Mouse (Mus musculus) lung, embryonic 15.5 days (tissue): ENCODE results near the gene Snx14. TPM values are rescaled to one million over a fixed set of nuclear protein-coding genes. Genes with fewer than 3 reads are reported as not detected.

Source experiments
- ATAC-seq: fragments of 200-750 bp; cut with Nextera tagmentation; 2 replicates; pipeline ENCODE4 v1.8.0; 2017; ENCODE audit warnings: moderate number of reproducible peaks, borderline replicate concordance; ENCODE audit not compliant: low FRiP score, low TSS enrichment; ENCODE audit errors: extremely low read depth
- H3K27ac ChIP-seq: fragments of 300-500 bp; sonication (generic); 2 replicates; pipeline ENCODE4 v1.5.1; 2015; ENCODE audit warnings: moderate library complexity, mild to moderate bottlenecking, inconsistent platforms
- H3K27me3 ChIP-seq: fragments of 300-500 bp; sonication (generic); 2 replicates; pipeline ENCODE4 v1.6.1; 2015; ENCODE audit warnings: inconsistent platforms
- H3K36me3 ChIP-seq: fragments of 300-500 bp; sonication (generic); 2 replicates; pipeline ENCODE4 v1.6.1; 2015; ENCODE audit warnings: inconsistent platforms
- H3K4me1 ChIP-seq: fragments of 300-500 bp; sonication (generic); 2 replicates; pipeline ENCODE4 v1.6.1; 2015; ENCODE audit warnings: inconsistent platforms
- H3K4me2 ChIP-seq: fragments of 300-500 bp; sonication (generic); 2 replicates; pipeline ENCODE4 v1.6.1; 2015; ENCODE audit warnings: inconsistent platforms, mild to moderate bottlenecking, moderate library complexity
- H3K4me3 ChIP-seq: fragments of 300-500 bp; sonication (generic); 2 replicates; pipeline ENCODE4 v1.5.1; 2015; ENCODE audit warnings: mild to moderate bottlenecking, inconsistent platforms
- H3K9ac ChIP-seq: fragments of 300-500 bp; sonication (generic); 2 replicates; pipeline ENCODE4 v1.6.1; 2015; ENCODE audit warnings: inconsistent platforms
- H3K9me3 ChIP-seq: fragments of 300-500 bp; sonication (generic); 2 replicates; pipeline ENCODE4 v1.6.1; 2016; ENCODE audit warnings: inconsistent platforms
- WGBS: fragments of 180-500 bp; shearing (Covaris S2); methylation state at CpG from one replicate; pipeline ENCODE4 v1.1.7; 2015; 5-methylcytosine and 5-hydroxymethylcytosine counted together
- polyA plus RNA-seq: library from polyadenylated mRNA; unstranded; fragments of >200 nt; fragmentation: Nextera tagmentation; extraction: Ambion mirVana; gene quantifications from 2 replicates; pipeline ENCODE4 v1.2.1, GENCODE M21; 2015

Gene Snx14
- polyA plus RNA-seq, 1 experiment from 2014 or later: 27.5 TPM

DNA sequence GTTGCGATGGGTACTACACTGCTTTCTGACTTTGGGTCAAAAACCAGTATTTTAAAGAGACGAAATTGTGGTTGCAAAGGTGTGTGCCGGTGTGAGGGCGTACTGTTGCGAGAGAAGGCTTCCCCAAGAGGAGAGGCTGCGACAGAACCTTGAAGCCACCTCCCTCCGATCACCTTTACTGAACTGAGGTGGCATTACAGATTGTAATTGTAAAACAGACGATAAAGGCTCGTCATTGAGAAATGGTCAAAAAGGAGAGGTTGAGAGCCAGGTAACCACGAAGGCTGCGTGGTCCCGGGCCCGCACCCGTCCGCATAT is 562 bp downstream of the Snx14 start:
- H3K4me3 ChIP-seq: peak overlapping the region; percentile 68
- no peaks in the 10 kb centered on the region for H3K27me3 ChIP-seq
- 0 out of 2 replicates have a peak, but pooled peaks cover 8% of the 10 kb centered on the region for H3K4me1 ChIP-seq
- no peaks in the 10 kb centered on the region for H3K9me3 ChIP-seq
- ATAC-seq: peak; percentile 1; the same call in 1 of the 2 replicates
- H3K4me2 ChIP-seq: peak overlapping the region; percentile 87
- peak overlapping the region; percentile 93 for H3K27ac ChIP-seq
- 0 out of 2 replicates have a peak, but pooled peaks cover 3% of the 10 kb centered on the region for H3K36me3 ChIP-seq
- H3K9ac ChIP-seq: peak overlapping the region; percentile 71
- WGBS: 1% methylated on average over 15 of the region's 15 CpGs

DNA sequence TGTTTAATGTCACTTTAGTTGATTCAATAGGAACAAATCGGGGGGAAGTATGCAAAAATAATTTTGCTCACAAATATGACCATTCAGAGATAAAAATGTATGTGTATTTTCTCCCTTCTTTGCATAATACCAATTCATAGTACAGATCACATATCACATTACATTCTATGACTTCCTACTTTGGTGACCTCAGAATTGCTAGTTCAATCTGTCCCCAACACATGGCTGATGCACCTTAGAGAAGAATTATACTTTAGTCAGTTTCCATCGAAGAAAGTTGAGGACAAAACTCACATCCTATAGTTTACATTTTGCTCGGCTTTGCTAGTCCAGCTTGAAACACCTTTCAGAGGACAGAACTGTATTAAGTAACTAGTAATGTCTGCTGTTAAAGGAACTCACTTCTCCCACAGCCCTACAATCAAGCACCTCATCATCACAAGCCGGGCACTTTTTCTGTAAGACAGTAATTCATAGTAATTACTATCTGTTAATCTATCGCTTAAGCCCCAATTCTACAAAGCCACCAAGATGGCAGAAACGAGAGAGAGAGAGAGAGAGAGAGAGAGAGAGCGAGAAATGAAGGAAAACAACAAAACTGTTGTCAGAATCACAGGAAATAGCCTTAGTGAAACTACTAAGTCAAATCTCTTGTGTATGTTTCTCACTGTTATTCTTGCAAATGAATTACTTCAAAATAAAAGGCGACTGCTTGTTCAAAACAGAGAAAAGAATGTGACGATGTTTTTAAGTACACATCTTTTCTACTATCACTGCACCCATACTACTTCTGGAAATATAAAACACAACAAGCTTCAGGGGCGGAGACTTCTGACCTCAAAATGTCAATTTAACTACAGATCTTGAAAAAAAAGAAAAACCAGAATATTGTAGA is 1.2 kb downstream of the Snx14 start:
- Histone ChIP-seq H3K27me3 (no peaks in the 10 kb centered on the region), H3K9ac (peak overlapping the region; percentile 71), H3K4me2 (peak overlapping the region; percentile 87), H3K27ac (peak overlapping the region; percentile 93; the same call in 1 of the 2 replicates), H3K4me3 (peak overlapping the region; percentile 68), H3K4me1 (0 out of 2 replicates have a peak, but pooled peaks cover 8% of the 10 kb centered on the region), H3K36me3 (0 out of 2 replicates have a peak, but pooled peaks cover 3% of the 10 kb centered on the region), H3K9me3 (no peaks in the 10 kb centered on the region)
- WGBS: 42% methylated on average over 10 of the region's 10 CpGs
- ATAC-seq: no peak

DNA sequence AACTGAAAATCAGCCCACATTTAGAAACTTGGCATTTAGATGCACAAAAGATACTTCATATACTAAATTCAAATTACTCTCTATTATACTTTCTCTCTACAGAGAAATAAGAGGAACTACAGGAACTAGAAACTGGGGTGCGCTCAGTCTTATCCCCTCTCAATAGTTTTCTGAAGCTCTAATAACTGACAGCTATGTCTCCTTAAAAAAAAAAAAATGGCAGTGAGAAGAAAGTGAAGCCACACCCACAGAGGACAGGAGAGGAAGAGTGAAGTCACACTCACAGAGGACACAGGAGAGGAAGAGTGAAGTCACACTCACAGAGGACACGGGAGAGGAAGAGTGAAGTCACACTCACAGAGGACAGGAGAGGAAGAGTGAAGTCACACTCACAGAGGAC is 14.4 kb downstream of the Snx14 start:
- Histone ChIP-seq H3K9me3 (no peaks in the 10 kb centered on the region), H3K4me1 (no peaks in the 10 kb centered on the region), H3K9ac (no peak overlapping the region), H3K27ac (no peak overlapping the region), H3K27me3 (no peaks in the 10 kb centered on the region), H3K4me3 (no peak overlapping the region), H3K36me3 (peaks cover 9% of the 10 kb centered on the region), H3K4me2 (no peak overlapping the region)
- 85% methylated on average over 2 of the region's 2 CpGs for whole genome bisulfite sequencing
- no peak for ATAC-seq

DNA sequence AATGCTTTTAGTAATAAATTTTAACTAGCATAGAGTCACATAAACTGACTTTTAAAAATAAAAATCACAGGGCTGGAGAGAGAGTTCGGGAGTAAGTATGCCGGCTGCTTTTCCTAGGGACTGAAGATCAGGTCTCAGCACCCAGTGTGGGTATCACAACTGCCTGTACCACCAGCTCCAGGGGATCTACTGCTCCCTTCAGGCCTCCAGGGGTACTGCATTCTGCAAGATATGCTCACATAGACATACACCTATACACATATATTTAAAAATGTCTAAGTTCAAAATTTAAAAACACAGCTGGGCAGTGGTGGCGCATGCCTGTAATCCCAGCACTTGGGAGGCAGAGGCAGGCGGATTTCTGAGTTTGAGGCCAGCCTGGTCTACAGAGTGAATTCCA is 16.3 kb downstream of the Snx14 start:
- Histone ChIP-seq H3K36me3 (peaks cover 9% of the 10 kb centered on the region), H3K9me3 (no peaks in the 10 kb centered on the region), H3K9ac (no peak overlapping the region), H3K27me3 (no peaks in the 10 kb centered on the region), H3K4me2 (no peak overlapping the region), H3K27ac (no peak overlapping the region), H3K4me1 (no peaks in the 10 kb centered on the region), H3K4me3 (no peak overlapping the region)
- 97% methylated on average over 4 of the region's 4 CpGs for WGBS
- no peak for ATAC-seq

DNA sequence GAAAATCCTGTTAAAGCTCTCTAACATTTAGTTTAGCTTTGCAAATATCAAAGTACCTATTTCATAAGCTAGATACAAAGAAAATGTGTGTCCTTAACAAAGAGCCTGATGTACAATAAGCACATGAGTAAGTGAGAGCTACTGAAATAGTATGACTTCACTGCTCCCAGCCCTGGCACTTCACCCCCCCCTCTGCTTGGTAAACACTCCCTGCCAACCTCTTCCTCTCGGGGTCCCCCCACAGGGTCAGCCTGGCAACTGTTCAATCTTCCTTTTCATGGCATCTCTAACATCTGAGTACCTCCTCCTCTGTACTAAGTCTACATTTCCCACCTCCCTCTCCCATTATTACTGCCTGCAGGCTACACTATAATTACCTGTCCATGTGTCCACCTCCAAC is 22.0 kb downstream of the Snx14 start:
- no peak overlapping the region for H3K4me2 ChIP-seq
- WGBS: 30% methylated on average over 1 of the region's 1 CpGs
- ATAC-seq: peak; percentile 59; the same call in 1 of the 2 replicates
- no peaks in the 10 kb centered on the region for H3K9me3 ChIP-seq
- H3K4me3 ChIP-seq: no peak overlapping the region
- no peaks in the 10 kb centered on the region for H3K4me1 ChIP-seq
- 0 out of 2 replicates have a peak overlapping the region, but pooled peaks have one; percentile 26 for H3K27ac ChIP-seq
- no peaks in the 10 kb centered on the region for H3K27me3 ChIP-seq
- H3K36me3 ChIP-seq: no peaks in the 10 kb centered on the region; the same call in 1 of the 2 replicates
- no peak overlapping the region for H3K9ac ChIP-seq

DNA sequence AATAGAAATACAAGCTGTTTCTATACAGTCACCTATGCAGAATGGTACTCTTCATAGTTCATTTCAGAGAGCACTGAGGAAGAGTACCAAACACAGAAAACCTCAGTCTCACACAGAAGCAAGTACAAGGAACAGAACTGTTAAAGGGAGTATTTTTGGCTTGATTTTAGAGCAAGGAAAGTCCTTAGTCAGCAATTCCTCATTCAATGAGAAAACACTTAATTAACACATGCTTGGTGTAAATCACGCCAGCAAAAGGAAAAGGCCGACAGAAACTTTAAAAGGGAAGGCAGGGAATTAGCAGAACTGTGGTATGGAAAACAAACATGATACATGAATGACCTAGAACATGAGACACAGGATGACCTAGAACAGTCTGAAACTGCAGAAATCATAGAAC is 28.8 kb downstream of the Snx14 start:
- Histone ChIP-seq H3K4me3 (no peak overlapping the region), H3K9ac (no peak overlapping the region), H3K27me3 (no peaks in the 10 kb centered on the region), H3K4me2 (no peak overlapping the region), H3K27ac (no peak overlapping the region), H3K36me3 (no peaks in the 10 kb centered on the region), H3K9me3 (no peaks in the 10 kb centered on the region), H3K4me1 (no peaks in the 10 kb centered on the region)
- 85% methylated on average over 2 of the region's 2 CpGs for WGBS
- ATAC-seq: no peak

DNA sequence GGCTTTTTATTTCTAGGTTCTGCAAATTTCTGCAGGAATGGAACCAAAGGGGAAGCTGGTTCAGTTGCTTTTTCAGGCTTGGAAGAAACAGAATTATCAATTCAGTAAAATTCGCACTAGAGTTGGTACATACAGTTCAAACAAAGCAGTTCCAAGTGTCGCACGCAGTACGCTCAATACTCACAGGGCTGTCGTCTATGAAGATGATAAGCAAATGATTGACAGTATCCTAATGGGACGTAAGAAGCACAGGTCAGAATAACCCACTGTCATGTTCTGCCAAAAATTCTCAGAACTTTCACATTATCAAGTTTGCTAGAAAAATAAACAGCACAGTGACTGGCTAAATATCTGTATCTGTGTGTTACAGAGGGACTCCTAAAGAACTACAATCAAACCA is 34.2 kb downstream of the Snx14 start:
- Histone ChIP-seq H3K4me2 (peak overlapping the region; percentile 16), H3K27ac (no peak overlapping the region), H3K9ac (no peak overlapping the region), H3K4me3 (no peak overlapping the region), H3K9me3 (no peaks in the 10 kb centered on the region), H3K36me3 (no peaks in the 10 kb centered on the region), H3K27me3 (no peaks in the 10 kb centered on the region), H3K4me1 (no peaks in the 10 kb centered on the region)
- WGBS: 63% methylated on average over 6 of the region's 6 CpGs
- no peak for ATAC-seq

DNA sequence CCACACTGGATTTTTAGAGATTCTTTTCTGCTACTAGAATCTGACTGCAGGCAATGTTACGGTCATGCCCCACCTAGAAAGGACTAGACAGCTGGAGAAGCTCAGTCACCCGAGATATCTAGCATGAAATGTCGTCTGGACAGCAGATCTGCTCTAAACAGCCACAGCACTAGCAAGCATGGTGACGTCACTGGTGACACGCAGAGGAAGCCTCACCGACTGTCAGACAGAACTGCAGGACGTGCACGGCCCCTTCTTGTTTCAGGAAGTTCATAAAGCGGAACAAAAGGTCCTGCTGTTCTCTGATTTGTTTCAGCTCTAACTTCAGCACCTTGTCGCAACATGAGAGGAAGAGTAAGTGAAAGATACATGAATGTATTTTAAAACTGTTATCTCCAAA is 34.7 kb downstream of the Snx14 start:
- peak overlapping the region; percentile 16 for H3K4me2 ChIP-seq
- H3K9ac ChIP-seq: no peak overlapping the region
- peak; percentile 84; the same call in 1 of the 2 replicates for ATAC-seq
- H3K4me1 ChIP-seq: no peaks in the 10 kb centered on the region
- no peaks in the 10 kb centered on the region for H3K27me3 ChIP-seq
- H3K36me3 ChIP-seq: no peaks in the 10 kb centered on the region
- no peak overlapping the region for H3K27ac ChIP-seq
- no peak overlapping the region for H3K4me3 ChIP-seq
- 50% methylated on average over 10 of the region's 10 CpGs for WGBS
- H3K9me3 ChIP-seq: no peaks in the 10 kb centered on the region

DNA sequence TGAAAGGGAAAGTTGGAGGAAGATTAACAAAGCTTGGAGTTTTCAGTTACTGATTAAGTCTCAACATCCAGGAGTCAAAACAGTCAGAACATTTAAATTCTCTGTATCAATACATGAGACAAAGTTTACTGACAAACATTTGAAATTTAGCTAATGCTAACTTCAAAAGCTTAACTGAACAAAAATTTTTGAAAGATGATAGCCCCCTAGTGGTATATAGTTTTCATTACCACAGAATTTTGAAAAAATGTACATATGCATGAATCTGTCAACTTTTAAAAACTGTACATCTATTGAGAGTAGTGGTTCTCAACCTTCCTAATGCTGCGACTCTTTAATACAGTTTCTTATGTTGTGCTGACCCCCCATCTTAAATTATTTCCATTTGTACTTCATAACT is 40.3 kb downstream of the Snx14 start:
- peaks cover 20% of the 10 kb centered on the region for H3K36me3 ChIP-seq

DNA sequence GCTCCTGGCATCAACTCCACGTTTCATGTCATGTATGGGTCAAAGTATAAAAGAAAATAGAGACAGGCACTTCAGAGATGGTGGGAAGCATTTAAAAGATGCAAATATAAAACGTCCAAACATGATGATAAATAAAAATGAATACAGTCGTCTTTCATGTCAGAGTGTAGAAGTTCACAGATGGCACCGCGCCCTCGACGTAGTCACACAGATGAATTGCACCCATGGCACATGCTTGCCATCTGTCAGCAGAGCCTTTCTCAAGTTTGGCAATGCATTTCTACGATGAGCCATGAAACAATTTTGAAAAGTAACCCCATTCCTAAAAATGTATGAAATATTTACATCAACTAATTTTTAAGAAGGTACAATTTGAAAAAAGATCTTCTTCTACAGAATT is 43.9 kb downstream of the Snx14 start:
- ATAC-seq: no peak
- H3K9ac ChIP-seq: no peak overlapping the region
- H3K9me3 ChIP-seq: no peaks in the 10 kb centered on the region
- H3K4me1 ChIP-seq: no peaks in the 10 kb centered on the region
- 77% methylated on average over 8 of the region's 8 CpGs for WGBS
- H3K27me3 ChIP-seq: no peaks in the 10 kb centered on the region
- H3K4me2 ChIP-seq: no peak overlapping the region
- no peak overlapping the region for H3K27ac ChIP-seq
- H3K4me3 ChIP-seq: no peak overlapping the region
- peaks cover 26% of the 10 kb centered on the region for H3K36me3 ChIP-seq

More for the DNA sequence above, 40.3 kb downstream of the Snx14 start:
- no peaks in the 10 kb centered on the region for H3K4me1 ChIP-seq
- no peak overlapping the region for H3K4me2 ChIP-seq
- no peak overlapping the region for H3K4me3 ChIP-seq
- H3K9me3 ChIP-seq: no peaks in the 10 kb centered on the region
- ATAC-seq: no peak
- H3K9ac ChIP-seq: no peak overlapping the region
- no peak overlapping the region for H3K27ac ChIP-seq
- no peaks in the 10 kb centered on the region for H3K27me3 ChIP-seq
- 76% methylated on average over 1 of the region's 1 CpGs for WGBS

DNA sequence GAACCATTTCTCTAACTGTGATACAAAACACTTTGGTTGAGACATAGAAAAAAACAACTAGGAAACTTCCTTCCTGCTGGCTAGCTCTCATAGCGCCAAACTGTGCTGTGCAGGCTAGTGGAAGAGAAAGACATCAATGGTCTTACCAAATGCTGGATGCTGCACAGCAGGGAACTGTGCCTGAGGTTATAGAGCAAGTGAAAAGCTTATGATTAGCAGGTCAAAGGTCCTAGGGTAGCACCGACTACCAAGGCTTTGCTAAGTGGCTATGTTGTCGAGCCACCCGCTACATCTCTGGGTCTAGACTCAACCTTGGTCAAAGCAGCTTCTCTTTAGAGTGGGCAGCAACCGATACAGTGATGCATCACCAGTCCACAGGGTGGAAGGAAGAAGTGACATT is 49.9 kb downstream of the Snx14 start:
- ATAC-seq: no peak
- Histone ChIP-seq H3K4me2 (no peak overlapping the region), H3K9ac (no peak overlapping the region), H3K27me3 (no peaks in the 10 kb centered on the region), H3K36me3 (peaks cover 13% of the 10 kb centered on the region; the same call in 1 of the 2 replicates), H3K4me3 (no peak overlapping the region), H3K4me1 (no peaks in the 10 kb centered on the region), H3K27ac (no peak overlapping the region), H3K9me3 (no peaks in the 10 kb centered on the region)
- WGBS: 88% methylated on average over 5 of the region's 5 CpGs

DNA sequence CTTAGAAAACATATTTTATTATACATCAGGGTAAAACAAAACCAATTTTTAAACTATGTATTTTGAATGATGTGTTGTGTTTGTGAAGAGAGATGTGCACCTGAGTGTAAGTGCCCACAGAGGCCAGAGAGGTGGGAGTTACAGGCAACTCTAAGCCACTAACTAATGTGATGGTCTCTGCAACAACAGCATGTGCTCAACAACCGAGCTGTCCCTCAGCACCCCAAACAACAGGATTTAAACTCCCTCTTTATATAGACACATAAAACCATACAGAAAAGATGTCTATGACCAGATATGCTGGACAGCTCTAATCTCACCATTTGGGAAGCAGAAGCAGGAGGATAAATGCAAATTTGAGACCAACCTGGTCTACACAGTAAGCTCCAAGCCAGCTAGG is 58.2 kb downstream of the Snx14 start:
- H3K9me3 ChIP-seq: no peaks in the 10 kb centered on the region
- no peak overlapping the region for H3K9ac ChIP-seq
- H3K4me2 ChIP-seq: no peak overlapping the region
- H3K36me3 ChIP-seq: peaks cover 30% of the 10 kb centered on the region
- H3K27ac ChIP-seq: no peak overlapping the region
- 74% methylated on average over 1 of the region's 1 CpGs for WGBS
- ATAC-seq: no peak
- no peaks in the 10 kb centered on the region for H3K4me1 ChIP-seq
- H3K27me3 ChIP-seq: no peaks in the 10 kb centered on the region
- no peak overlapping the region for H3K4me3 ChIP-seq
